Mouse (Mus musculus) olfactory bulb, adult 2 months (tissue): Measurements from ENCODE around the gene Txndc12.

Experiments used
- CTCF ChIP-seq: fragments of 200-500 bp; IDR thresholded peaks from 2 replicates; pipeline ENCODE4 v1.5.1; 2012; ENCODE audit warnings: low read depth, mild to moderate bottlenecking, low read length, moderate library complexity; ENCODE audit not compliant: insufficient read depth
- POLR2A ChIP-seq: fragments of 200-500 bp; IDR thresholded peaks from 2 replicates; pipeline ENCODE4 v1.6.1; 2012; ENCODE audit warnings: mild to moderate bottlenecking, low read depth, low read length, moderate library complexity; ENCODE audit not compliant: insufficient read depth

DNA sequence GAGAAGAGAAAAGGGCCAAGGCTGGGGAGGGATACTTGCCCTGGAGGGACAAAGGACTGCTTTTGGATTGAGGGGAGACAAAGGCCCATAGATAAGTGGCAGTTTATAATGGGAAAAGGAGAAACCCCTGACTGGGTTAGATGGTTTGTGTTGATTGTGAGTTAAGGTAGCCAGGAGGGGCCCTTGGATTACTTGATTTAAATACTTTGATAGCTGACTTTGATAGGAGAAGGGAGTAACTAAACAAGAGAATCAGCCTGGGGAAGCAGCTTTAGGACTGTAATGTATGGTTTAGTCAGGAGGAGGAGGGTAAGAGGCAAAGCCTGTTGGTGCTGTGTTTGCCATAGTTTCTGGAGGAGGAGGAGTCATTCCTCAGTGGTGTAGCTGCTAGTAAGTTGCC, 8.9 kb downstream of the Txndc12 start:
- TF ChIP-seq CTCF: no peak
- TF ChIP-seq POLR2A: no peak
